Comparison of ENCODE assay signal across 8 mouse cellular contexts in the genomic region with DNA sequence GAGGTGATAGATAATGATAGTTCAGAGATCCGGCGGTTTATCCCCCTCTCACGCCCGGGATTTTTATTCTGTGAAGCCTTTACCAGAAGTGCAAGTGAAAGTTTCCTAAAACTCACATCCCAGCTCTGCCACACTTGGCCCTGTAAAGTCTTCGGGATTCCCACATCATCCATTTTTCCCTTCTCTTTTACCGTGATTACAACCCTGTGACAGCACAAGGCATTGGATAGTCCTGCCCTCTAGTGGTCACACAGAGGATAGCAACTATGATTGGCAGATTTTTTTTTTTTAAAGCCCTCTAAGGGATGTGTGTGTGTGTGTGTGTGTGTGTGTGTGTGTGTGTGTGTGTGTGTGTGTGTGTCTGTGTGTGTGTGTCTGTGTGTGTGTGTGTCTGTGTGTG. TPM values are rescaled to one million over a fixed set of nuclear protein-coding genes. Genes with fewer than 3 reads are reported as not detected.
DNase-seq lines count a peak whose midpoint lies in the region; ATAC-seq and TF ChIP-seq lines count a peak whose summit lies in the region.
"Had no signal": no experiment of that assay in that cellular context is flagged by ENCODE, and none has a peak within 500 bp of the region (broad histone marks: within the 10 kb centered on the region; RNA-seq: fewer than 3 reads in every experiment).

No protein-coding gene starts in this region.

- DNase-seq in neural tube, embryonic 10.5 days (ENCODE audit: extremely low spot score, low spot score) = peak; percentile 26
- peak; percentile 44 for DNase-seq in MEL-GATA-1-ER (ENCODE audit: extremely low read depth, low read depth)
- DNase-seq in c-Kit-positive CD71-positive TER-119-negative erythroid progenitor cells, embryonic 14.5 days (ENCODE audit: low read depth) = peak; percentile 29
- DNase-seq in forebrain, postnatal 0 days = peak; percentile 76
- peak; percentile 19 for DNase-seq in left cerebral cortex, adult 11 months (ENCODE audit: low spot score)
- peak; percentile 76 for DNase-seq in midbrain, postnatal 0 days (ENCODE audit: low spot score)

- no peak overlapping the region for H3K4me2 ChIP-seq in neural tube, embryonic 15.5 days
- no peak overlapping the region for H3K4me2 ChIP-seq in forebrain, postnatal 0 days (ENCODE audit: low read depth)
- no peak overlapping the region for H3K4me2 ChIP-seq in midbrain, postnatal 0 days (ENCODE audit: low read depth, low read length, poor library complexity, severe bottlenecking)
- H3K4me2 ChIP-seq: heart, embryonic 13.5 days had no signal

- H3K27ac ChIP-seq in neural tube, embryonic 15.5 days (replicated peaks) = no peak overlapping the region
- H3K27ac ChIP-seq in forebrain, postnatal 0 days (ENCODE audit: low read depth, low read length) = no peak overlapping the region
- no peak overlapping the region for H3K27ac ChIP-seq in midbrain, postnatal 0 days (ENCODE audit: low read depth, low read length)
- H3K27ac ChIP-seq: heart, embryonic 13.5 days had no signal

- 51% methylated on average over 6 of the region's 6 CpGs for WGBS in neural tube, embryonic 15.5 days
- WGBS in forebrain, postnatal 0 days = 46% methylated on average over 6 of the region's 6 CpGs
- WGBS in midbrain, postnatal 0 days = 47% methylated on average over 6 of the region's 6 CpGs

- TF ChIP-seq CTCF in forebrain, postnatal 0 days (IDR thresholded peaks at IDR 0.05; ENCODE audit: low read depth) = peak; percentile 88
- peak; percentile 92 for TF ChIP-seq CTCF in midbrain, postnatal 0 days (IDR thresholded peaks at IDR 0.05)

- H3K4me3 ChIP-seq in neural tube, embryonic 15.5 days (replicated peaks) = no peak overlapping the region
- H3K4me3 ChIP-seq in forebrain, postnatal 0 days (ENCODE audit: low read depth, low read length) = no peak overlapping the region
- no peak overlapping the region for H3K4me3 ChIP-seq in midbrain, postnatal 0 days (ENCODE audit: low read depth, low read length)
- H3K4me3 ChIP-seq: heart, embryonic 13.5 days had no signal

- no peak overlapping the region for H3K9ac ChIP-seq in neural tube, embryonic 15.5 days (replicated peaks)
- no peak overlapping the region for H3K9ac ChIP-seq in forebrain, postnatal 0 days
- H3K9ac ChIP-seq in midbrain, postnatal 0 days (replicated peaks; ENCODE audit: low read length, poor library complexity, severe bottlenecking) = no peak overlapping the region
- H3K9ac ChIP-seq: heart, embryonic 13.5 days had no signal

- H3K4me1 ChIP-seq in neural tube, embryonic 15.5 days = no peaks in the 10 kb centered on the region
- no peaks in the 10 kb centered on the region for H3K4me1 ChIP-seq in forebrain, postnatal 0 days (ENCODE audit: insufficient read depth)
- H3K4me1 ChIP-seq in midbrain, postnatal 0 days (ENCODE audit: insufficient read depth, low read length) = no peaks in the 10 kb centered on the region
- H3K4me1 ChIP-seq: heart, embryonic 13.5 days had no signal

- H3K9me3 ChIP-seq in neural tube, embryonic 15.5 days (replicated peaks) = no peaks in the 10 kb centered on the region
- H3K9me3 ChIP-seq in forebrain, postnatal 0 days (ENCODE audit: low read length) = no peaks in the 10 kb centered on the region
- H3K9me3 ChIP-seq in midbrain, postnatal 0 days (ENCODE audit: low read length) = no peaks in the 10 kb centered on the region
- H3K9me3 ChIP-seq: heart, embryonic 13.5 days had no signal

- no peaks in the 10 kb centered on the region for H3K27me3 ChIP-seq in neural tube, embryonic 15.5 days (replicated peaks)
- H3K27me3 ChIP-seq in forebrain, postnatal 0 days (ENCODE audit: insufficient read depth, low read length) = no peaks in the 10 kb centered on the region
- H3K27me3 ChIP-seq in midbrain, postnatal 0 days (ENCODE audit: insufficient read depth, low read length) = no peaks in the 10 kb centered on the region
- H3K27me3 ChIP-seq: heart, embryonic 13.5 days had no signal

- no peak; the same call in 1 of the 2 replicates for ATAC-seq in neural tube, embryonic 15.5 days (ENCODE audit: low FRiP score)
- peak; percentile 71 for ATAC-seq in forebrain, postnatal 0 days
- ATAC-seq in midbrain, postnatal 0 days (ENCODE audit: low FRiP score) = peak; percentile 60; the same call in 1 of the 2 replicates

- no peaks in the 10 kb centered on the region for H3K36me3 ChIP-seq in neural tube, embryonic 15.5 days
- no peaks in the 10 kb centered on the region for H3K36me3 ChIP-seq in forebrain, postnatal 0 days (ENCODE audit: insufficient read depth)
- no peaks in the 10 kb centered on the region for H3K36me3 ChIP-seq in midbrain, postnatal 0 days (ENCODE audit: insufficient read depth, low read length)
- H3K36me3 ChIP-seq: heart, embryonic 13.5 days had no signal

RNA-seq across cellular contexts. Expression of a gene that starts 22.6 kb away (rescaled TPM):
- polyA plus RNA-seq in neural tube, embryonic 15.5 days (2015; fragmentation: Nextera tagmentation; extraction: Ambion mirVana) = 1.1 TPM in 1 of 2 replicates, not detected in the other
- 0.08 TPM in 1 of 2 replicates, not detected in the other for total RNA-seq in forebrain, postnatal 0 days (2014; rRNA removed)
- polyA plus RNA-seq in forebrain, postnatal 0 days (2015; fragmentation: Nextera tagmentation; extraction: Ambion mirVana) = not detected in 2 replicates
- not detected in 2 replicates for total RNA-seq in midbrain, postnatal 0 days (2014; rRNA removed)
- not detected in 2 replicates for polyA plus RNA-seq in midbrain, postnatal 0 days (2015; fragmentation: Nextera tagmentation; extraction: Ambion mirVana)
- polyA plus RNA-seq: heart, embryonic 13.5 days had no signal

RNA-seq across cellular contexts. Expression of a gene that starts 51.2 kb away (rescaled TPM):
- polyA plus RNA-seq in neural tube, embryonic 15.5 days (2015; fragmentation: Nextera tagmentation; extraction: Ambion mirVana) = 50.7 and 52.0 TPM in 2 replicates
- 31.5 and 39.5 TPM in 2 replicates for total RNA-seq in forebrain, postnatal 0 days (2014; rRNA removed)
- polyA plus RNA-seq in forebrain, postnatal 0 days (2015; fragmentation: Nextera tagmentation; extraction: Ambion mirVana) = 21.5 and 36.9 TPM in 2 replicates
- total RNA-seq in midbrain, postnatal 0 days (2014; rRNA removed) = 40.3 and 44.5 TPM in 2 replicates
- 30.0 and 32.9 TPM in 2 replicates for polyA plus RNA-seq in midbrain, postnatal 0 days (2015; fragmentation: Nextera tagmentation; extraction: Ambion mirVana)

Comparison
In these comparisons a context has a peak if more than half of its experiments do, and no peak if none do; other contexts are left out.
1. DNase-seq: peak in every context shown above with its lines; median percentile 76 in forebrain, postnatal 0 days; 76 in midbrain, postnatal 0 days; 44 in MEL-GATA-1-ER; 29 in c-Kit-positive CD71-positive TER-119-negative erythroid progenitor cells, embryonic 14.5 days; 26 in neural tube, embryonic 10.5 days; 19 in left cerebral cortex, adult 11 months.